Mouse (Mus musculus): ENCODE data around the gene Dsn1.

DNA sequence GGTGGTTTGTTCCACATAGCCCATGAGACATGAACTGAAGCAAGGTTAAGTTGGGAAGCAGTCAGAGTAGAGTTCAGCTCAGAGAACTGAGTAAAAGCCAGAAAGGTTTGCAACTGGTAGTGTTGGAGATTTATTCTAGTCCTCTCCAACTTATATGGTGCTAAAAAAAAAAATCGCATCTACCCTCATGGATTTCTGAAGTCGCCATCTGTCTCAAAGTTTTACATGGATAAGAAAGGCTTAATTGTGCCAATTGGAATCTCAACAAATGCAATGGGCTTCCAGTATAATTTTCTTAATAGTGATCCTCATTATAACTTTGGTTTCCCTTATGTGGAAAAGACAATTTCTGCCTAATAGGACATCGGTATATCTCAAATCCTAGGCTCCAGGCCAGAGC, 56.1 kb downstream of the Dsn1 start:
- TF ChIP-seq CTCF (IDR thresholded peaks at IDR 0.05; ENCODE audit: low read depth, low read length) (no peak), POLR2A (IDR thresholded peaks at IDR 0.05; ENCODE audit: insufficient read depth, low read length) (no peak)
